Mouse (Mus musculus) gonadal fat pad, adult 2 months (tissue): Measurements from ENCODE around the gene Pole4. TPM values are rescaled to one million over a fixed set of nuclear protein-coding genes. Genes with fewer than 3 reads are reported as not detected.
"Not testable (repeated sequence)": the region's sequence is repeated elsewhere in the genome, so short reads cannot be mapped to it uniquely, and the experiment has no call there.

Experiments
- DNase-seq: peaks from one replicate; pipeline ENCODE4 v3.0.0-alpha.2; 2012; ENCODE audit warnings: low read depth
- polyA plus RNA-seq: library from polyadenylated mRNA; depleted of rRNA; stranded (reverse); fragments of >200 nt; gene quantifications from 2 replicates; pipeline ENCODE4 v1.2.3, GENCODE M21; 2012

Gene Pole4
- polyA plus RNA-seq, 1 experiment = 23.0 TPM

- no peak for DNase-seq
Observed at GRCm38 (mm10) chr6:82715253-82715652, 10.1 kb upstream of the Pole4 start.

- no peak for DNase-seq
Observed at GRCm38 (mm10) chr6:82714841-82715240, 9.7 kb upstream of the Pole4 start.

- DNase-seq = no peak
Observed at GRCm38 (mm10) chr6:82714243-82714642, 9.1 kb upstream of the Pole4 start.

GRCm38 (mm10) chr6:82707742-82708141, 2.6 kb upstream of the Pole4 start:
- no peak for DNase-seq

- DNase-seq = no peak
Observed at GRCm38 (mm10) chr6:82707241-82707640, 2.1 kb upstream of the Pole4 start.

- no peak for DNase-seq
Observed at GRCm38 (mm10) chr6:82703710-82704109, 1.5 kb downstream of the Pole4 start.

- peak; percentile 12 for DNase-seq
Observed at GRCm38 (mm10) chr6:82702593-82703017, 2.6 kb downstream of the Pole4 start.

- DNase-seq = no peak
Observed at GRCm38 (mm10) chr6:82701296-82701695, 3.9 kb downstream of the Pole4 start.

- no peak for DNase-seq
Observed at GRCm38 (mm10) chr6:82699831-82700230, 5.3 kb downstream of the Pole4 start.

- no peak for DNase-seq
Observed at GRCm38 (mm10) chr6:82696736-82697135, 8.4 kb downstream of the Pole4 start.

GRCm38 (mm10) chr6:82694668-82695067, 10.5 kb downstream of the Pole4 start:
- DNase-seq = no peak

- DNase-seq = no peak
Observed at GRCm38 (mm10) chr6:82689474-82689873, 15.7 kb downstream of the Pole4 start.

GRCm38 (mm10) chr6:82688586-82688985, 16.6 kb downstream of the Pole4 start:
- DNase-seq = not testable (repeated sequence)

GRCm38 (mm10) chr6:82684136-82684535, 21.0 kb downstream of the Pole4 start:
- no peak for DNase-seq

GRCm38 (mm10) chr6:82679286-82679685, 25.9 kb downstream of the Pole4 start:
- DNase-seq = not testable (repeated sequence)

GRCm38 (mm10) chr6:82677629-82678028, 27.5 kb downstream of the Pole4 start:
- DNase-seq = not testable (repeated sequence)

- no peak for DNase-seq
Observed at GRCm38 (mm10) chr6:82666480-82666879, 38.7 kb downstream of the Pole4 start.

GRCm38 (mm10) chr6:82653169-82653525, 52.0 kb downstream of the Pole4 start:
- DNase-seq = no peak

GRCm38 (mm10) chr6:82652521-82653168, 52.5 kb downstream of the Pole4 start:
- no peak for DNase-seq

GRCm38 (mm10) chr6:82649096-82649495, 56.1 kb downstream of the Pole4 start:
- DNase-seq = no peak

GRCm38 (mm10) chr6:82647940-82648655, 57.1 kb downstream of the Pole4 start:
- peak; percentile 70 for DNase-seq

GRCm38 (mm10) chr6:82647001-82647400, 58.2 kb downstream of the Pole4 start:
- DNase-seq = no peak

- no peak for DNase-seq
Observed at GRCm38 (mm10) chr6:82640046-82640445, 65.1 kb downstream of the Pole4 start.
